Mouse (Mus musculus) CH12.LX (cell line): ENCODE measurements around the gene Nrp2. TPM values are rescaled to one million over a fixed set of nuclear protein-coding genes. Genes with fewer than 3 reads are reported as not detected.

Experiments used
- DNase-seq: peaks from one replicate; pipeline ENCODE4 v3.0.0-alpha.2; 2013; ENCODE audit errors: extremely low read depth
- H3K27ac ChIP-seq: 2 replicates; pipeline ENCODE4 v1.5.1; 2012; ENCODE audit warnings: low read depth, mild to moderate bottlenecking, control low read depth, moderate library complexity; ENCODE audit not compliant: insufficient read depth
- H3K27me3 ChIP-seq: replicated peaks from 2 replicates; pipeline ENCODE3; 2012; ENCODE audit warnings: inconsistent platforms
- H3K36me3 ChIP-seq, 2 experiments: replicated peaks in 1 of 2; 2 replicates each; pipeline versions ENCODE3 to v1.6.1; 2012; ENCODE audit warnings: inconsistent platforms in 1 of 2, low read length in 1 of 2, mild to moderate bottlenecking in 1 of 2, mixed read lengths in 1 of 2, moderate library complexity in 1 of 2; ENCODE audit not compliant: control insufficient read depth in 1 of 2, insufficient read depth in 1 of 2
- H3K4me1 ChIP-seq, 2 experiments: 2 replicates each; pipeline ENCODE4 v1.6.1; 2012; ENCODE audit warnings: inconsistent platforms in 1 of 2, moderate library complexity in 1 of 2; ENCODE audit not compliant: insufficient read depth in 2 of 2, control insufficient read depth in 1 of 2
- H3K4me2 ChIP-seq: 2 replicates; pipeline ENCODE4 v1.6.1; 2012; ENCODE audit warnings: low read depth, mild to moderate bottlenecking, control low read depth; ENCODE audit not compliant: poor library complexity, insufficient read depth, severe bottlenecking
- H3K4me3 ChIP-seq, 3 experiments: fragments of 150-350 bp in 1 of 3; sonication (generic) in 1 of 3; replicated peaks in 1 of 3; 2 replicates each; pipeline versions ENCODE3 to v1.5.1; 2011 to 2012; ENCODE audit warnings: low read depth in 2 of 3, low read length in 2 of 3, mild to moderate bottlenecking in 2 of 3, moderate library complexity in 2 of 3, control low read depth in 1 of 3, improper control_type of control experiment in 1 of 3, inconsistent platforms in 1 of 3, mixed read lengths in 1 of 3; ENCODE audit not compliant: poor library complexity in 1 of 3
- H3K79me2 ChIP-seq: replicated peaks from 2 replicates; pipeline ENCODE4 v1.6.1; 2012; ENCODE audit warnings: mild to moderate bottlenecking, moderate library complexity; ENCODE audit not compliant: control insufficient read depth, poor library complexity, insufficient read depth, severe bottlenecking; ENCODE audit errors: extremely low read depth
- H3K9ac ChIP-seq: 2 replicates; pipeline ENCODE4 v1.6.1; 2012; ENCODE audit warnings: low read depth, mild to moderate bottlenecking, control low read depth, moderate library complexity; ENCODE audit not compliant: insufficient read depth
- H3K9me3 ChIP-seq: replicated peaks from 2 replicates; pipeline ENCODE3; 2012; ENCODE audit warnings: low read length, inconsistent platforms, mixed read lengths
- BHLHE40 ChIP-seq: IDR thresholded peaks from 2 replicates; pipeline ENCODE4 v1.6.1; 2011; ENCODE audit warnings: mild to moderate bottlenecking, low read depth, low read length, improper control_type of control experiment
- CHD1 ChIP-seq: IDR thresholded peaks from 2 replicates; pipeline ENCODE4 v1.6.1; 2012; ENCODE audit warnings: low read depth, low read length, improper control_type of control experiment, inconsistent platforms
- CHD2 ChIP-seq: IDR thresholded peaks from 2 replicates; pipeline ENCODE4 v1.6.1; 2011; ENCODE audit warnings: low read length, improper control_type of control experiment
- CTCF ChIP-seq, 2 experiments: IDR thresholded peaks in 1 of 2; conservative IDR thresholded peaks in 1 of 2; 2 replicates each; pipeline ENCODE4 v1.5.1; 2011 to 2012; ENCODE audit warnings: low read depth in 2 of 2, low read length in 2 of 2, improper control_type of control experiment in 1 of 2, inconsistent platforms in 1 of 2, mild to moderate bottlenecking in 1 of 2, moderate library complexity in 1 of 2
- ETS1 ChIP-seq: conservative IDR thresholded peaks from 2 replicates; pipeline ENCODE4 v1.6.1; 2012; ENCODE audit warnings: low read depth, mild to moderate bottlenecking, inconsistent platforms, low read length, improper control_type of control experiment, moderate library complexity
- GABPA ChIP-seq: IDR thresholded peaks from 2 replicates; pipeline ENCODE4 v1.6.1; 2012; ENCODE audit warnings: low read depth, low read length, improper control_type of control experiment, inconsistent platforms; ENCODE audit not compliant: insufficient replicate concordance
- HCFC1 ChIP-seq: IDR thresholded peaks from 2 replicates; pipeline ENCODE4 v1.6.1; 2012; ENCODE audit warnings: low read depth, mild to moderate bottlenecking, inconsistent platforms, low read length, improper control_type of control experiment
- IRF4 ChIP-seq: IDR thresholded peaks from 2 replicates; pipeline ENCODE4 v1.6.1; 2014; ENCODE audit warnings: low read depth, mild to moderate bottlenecking, inconsistent platforms, low read length, improper control_type of control experiment
- JUN ChIP-seq: IDR thresholded peaks from 2 replicates; pipeline ENCODE4 v1.6.1; 2011; ENCODE audit warnings: low read depth, mild to moderate bottlenecking, low read length, improper control_type of control experiment, moderate library complexity; ENCODE audit not compliant: insufficient read depth
- MEF2A ChIP-seq: IDR thresholded peaks from 2 replicates; pipeline ENCODE4 v1.6.1; 2014; ENCODE audit warnings: low read depth, mild to moderate bottlenecking, inconsistent platforms, low read length, improper control_type of control experiment, borderline replicate concordance
- MXI1 ChIP-seq: IDR thresholded peaks from 2 replicates; pipeline ENCODE4 v1.6.1; 2011; ENCODE audit warnings: mild to moderate bottlenecking, low read depth, low read length, improper control_type of control experiment
- MYC ChIP-seq: IDR thresholded peaks from 2 replicates; pipeline ENCODE4 v1.6.1; 2011; ENCODE audit warnings: low read depth, mild to moderate bottlenecking, improper control_type of control experiment, low read length
- NELFE ChIP-seq: IDR thresholded peaks from 2 replicates; pipeline ENCODE4 v1.6.1; 2011; ENCODE audit warnings: low read depth, low read length, improper control_type of control experiment
- PAX5 ChIP-seq: IDR thresholded peaks from 2 replicates; pipeline ENCODE4 v1.6.1; 2012; ENCODE audit warnings: low read length, inconsistent platforms, mixed read lengths
- RAD21 ChIP-seq: IDR thresholded peaks from 2 replicates; pipeline ENCODE4 v1.6.1; 2011; ENCODE audit warnings: low read depth, mild to moderate bottlenecking, low read length, improper control_type of control experiment, moderate library complexity
- SIN3A ChIP-seq: IDR thresholded peaks from 2 replicates; pipeline ENCODE4 v1.6.1; 2012; ENCODE audit warnings: low read length, improper control_type of control experiment, inconsistent platforms
- SMC3 ChIP-seq: IDR thresholded peaks from 2 replicates; pipeline ENCODE4 v1.6.1; 2011; ENCODE audit warnings: low read depth, low read length, improper control_type of control experiment
- TBP ChIP-seq: conservative IDR thresholded peaks from 2 replicates; pipeline ENCODE4 v1.6.1; 2011; ENCODE audit warnings: low read depth, low read length, improper control_type of control experiment
- TCF12 ChIP-seq: IDR thresholded peaks from 2 replicates; pipeline ENCODE4 v1.6.1; 2014; ENCODE audit warnings: low read depth, mild to moderate bottlenecking, inconsistent platforms, low read length, improper control_type of control experiment
- USF1 ChIP-seq: IDR thresholded peaks from 2 replicates; pipeline ENCODE4 v1.6.1; 2014; ENCODE audit warnings: low read depth, mild to moderate bottlenecking, inconsistent platforms, low read length, improper control_type of control experiment
- dilution Hi-C: fragments of 300-500 bp; cut with MboI; formaldehyde crosslinking; loops from 2 replicates; pipeline ENCODE4 v1.14.3; 2020; ENCODE audit warnings: low sequenced_read_pairs; ENCODE audit not compliant: extremely low pct_unique_long_range_greater_than_20kb, extremely low pct_ligation_motif_present
- in situ Hi-C: fragments of 300-500 bp; cut with MboI; formaldehyde crosslinking; loops from 3 replicates; pipeline ENCODE4 v1.14.3; 2019; ENCODE audit warnings: low sequenced_read_pairs, low pct_ligation_motif_present, low pct_unique_long_range_greater_than_20kb, mixed read lengths
- polyA plus RNA-seq: library from polyadenylated mRNA; unstranded; fragments of >175 nt; gene quantifications from 2 replicates; pipeline ENCODE4 v1.2.1, GENCODE M21; 2012; ENCODE audit warnings: low read depth; ENCODE audit not compliant: insufficient read length
- total RNA-seq, 2 experiments: library from RNA; depleted of rRNA; stranded (reverse); fragments of 300-350 nt in 1 of 2; fragments of >200 nt in 1 of 2; gene quantifications; 2 replicates each; pipeline ENCODE4 v1.2.3; 2012 to 2014

Gene Nrp2
- total and polyA plus RNA-seq, 3 experiments, result 16.4 to 24.4 (median 17.3) TPM

- Histone ChIP-seq H3K27me3 (no peaks in the 10 kb centered on the region), H3K79me2 (peaks cover 35% of the 10 kb centered on the region), H3K36me3 (peaks cover 0 to 10% of the 10 kb centered on the region in 2 experiments), H3K9ac (peak overlapping the region; percentile 76), H3K4me1 (peaks cover under 1 to 46% of the 10 kb centered on the region in 2 experiments; a peak in 2 of 4 replicates), H3K4me3 (peak overlapping the region; percentile 67 to 75 (median 73)), H3K27ac (no peak overlapping the region; the same call in 1 of the 2 replicates), H3K4me2 (peak overlapping the region; percentile 59), H3K9me3 (no peaks in the 10 kb centered on the region)
- dilution Hi-C loops (no loop called here), in situ Hi-C loops (loop anchor here (25.0 kb wide), 3 partner anchors 520 to 1570 kb away; no protein-coding TSS in a partner anchor)
- no peak for DNase-seq
- TF ChIP-seq MXI1 (no peak), USF1 (no peak), CHD2 (no peak), ETS1 (no peak), SIN3A (0 out of 2 replicates have a peak, but pooled peaks have one; percentile 21), MYC (peak; percentile 14), PAX5 (no peak), IRF4 (0 out of 2 replicates have a peak, but pooled peaks have one; percentile 23), CHD1 (0 out of 2 replicates have a peak, but pooled peaks have one; percentile 58), CTCF (conservative IDR thresholded peaks at IDR 0.05 in 1 of 2, IDR thresholded peaks at IDR 0.05 in 1 of 2; ENCODE audit: low read depth in 2 of 2, low read length in 2 of 2) (peak in 1 of 2 experiments; percentile 48; a peak in 2 of 4 replicates), MEF2A (no peak; the same call in 1 of the 2 replicates), JUN (no peak), TBP (no peak), SMC3 (peak; percentile 39), BHLHE40 (no peak), GABPA (no peak), NELFE (no peak; the same call in 1 of the 2 replicates), TCF12 (0 out of 2 replicates have a peak, but pooled peaks have one; percentile 15), HCFC1 (no peak), RAD21 (peak; percentile 19)
Observed at GRCm38 (mm10) chr1:62707101-62707912, 4.2 kb downstream of the Nrp2 start.
